Mouse (Mus musculus) testis, adult 2 months (tissue): Measurements from ENCODE around the gene Rims4. TPM values are rescaled to one million over a fixed set of nuclear protein-coding genes. Genes with fewer than 3 reads are reported as not detected.

ENCODE experiments used
- H3K27ac ChIP-seq: fragments of 200-500 bp; 2 replicates; pipeline ENCODE4 v1.5.1; 2012; ENCODE audit warnings: low read depth, low read length; ENCODE audit not compliant: control insufficient read depth, insufficient read depth
- H3K27me3 ChIP-seq: fragments of 200-500 bp; 2 replicates; pipeline ENCODE4 v1.6.1; 2012; ENCODE audit warnings: mild to moderate bottlenecking, low read length, moderate library complexity; ENCODE audit not compliant: control insufficient read depth, insufficient read depth
- H3K36me3 ChIP-seq: fragments of 200-500 bp; 2 replicates; pipeline ENCODE4 v1.6.1; 2012; ENCODE audit warnings: mild to moderate bottlenecking, low read length; ENCODE audit not compliant: control insufficient read depth, insufficient read depth
- H3K4me1 ChIP-seq: fragments of 200-500 bp; 2 replicates; pipeline ENCODE4 v1.6.1; 2012; ENCODE audit warnings: low read length; ENCODE audit not compliant: control insufficient read depth, insufficient read depth
- H3K4me3 ChIP-seq: fragments of 200-500 bp; 2 replicates; pipeline ENCODE4 v1.5.1; 2012; ENCODE audit warnings: low read depth, mild to moderate bottlenecking, low read length, moderate library complexity, mixed read lengths; ENCODE audit not compliant: control insufficient read depth
- CTCF ChIP-seq: fragments of 200-500 bp; IDR thresholded peaks from 2 replicates; pipeline ENCODE4 v1.5.1; 2012; ENCODE audit warnings: low read depth, mild to moderate bottlenecking, inconsistent platforms, low read length, moderate library complexity; ENCODE audit not compliant: control insufficient read depth, insufficient read depth, insufficient replicate concordance
- POLR2A ChIP-seq: fragments of 200-500 bp; IDR thresholded peaks from 2 replicates; pipeline ENCODE4 v1.6.1; 2012; ENCODE audit warnings: low read depth, mild to moderate bottlenecking, inconsistent platforms, low read length, moderate library complexity; ENCODE audit not compliant: control insufficient read depth
- polyA plus RNA-seq: library from polyadenylated mRNA; depleted of rRNA; stranded (reverse); fragments of >200 nt; gene quantifications from 2 replicates; pipeline ENCODE4 v1.2.3, GENCODE M21; 2012; rRNA removed

Gene Rims4
- 1.1 and 1.5 TPM in 2 replicates for polyA plus RNA-seq

DNA sequence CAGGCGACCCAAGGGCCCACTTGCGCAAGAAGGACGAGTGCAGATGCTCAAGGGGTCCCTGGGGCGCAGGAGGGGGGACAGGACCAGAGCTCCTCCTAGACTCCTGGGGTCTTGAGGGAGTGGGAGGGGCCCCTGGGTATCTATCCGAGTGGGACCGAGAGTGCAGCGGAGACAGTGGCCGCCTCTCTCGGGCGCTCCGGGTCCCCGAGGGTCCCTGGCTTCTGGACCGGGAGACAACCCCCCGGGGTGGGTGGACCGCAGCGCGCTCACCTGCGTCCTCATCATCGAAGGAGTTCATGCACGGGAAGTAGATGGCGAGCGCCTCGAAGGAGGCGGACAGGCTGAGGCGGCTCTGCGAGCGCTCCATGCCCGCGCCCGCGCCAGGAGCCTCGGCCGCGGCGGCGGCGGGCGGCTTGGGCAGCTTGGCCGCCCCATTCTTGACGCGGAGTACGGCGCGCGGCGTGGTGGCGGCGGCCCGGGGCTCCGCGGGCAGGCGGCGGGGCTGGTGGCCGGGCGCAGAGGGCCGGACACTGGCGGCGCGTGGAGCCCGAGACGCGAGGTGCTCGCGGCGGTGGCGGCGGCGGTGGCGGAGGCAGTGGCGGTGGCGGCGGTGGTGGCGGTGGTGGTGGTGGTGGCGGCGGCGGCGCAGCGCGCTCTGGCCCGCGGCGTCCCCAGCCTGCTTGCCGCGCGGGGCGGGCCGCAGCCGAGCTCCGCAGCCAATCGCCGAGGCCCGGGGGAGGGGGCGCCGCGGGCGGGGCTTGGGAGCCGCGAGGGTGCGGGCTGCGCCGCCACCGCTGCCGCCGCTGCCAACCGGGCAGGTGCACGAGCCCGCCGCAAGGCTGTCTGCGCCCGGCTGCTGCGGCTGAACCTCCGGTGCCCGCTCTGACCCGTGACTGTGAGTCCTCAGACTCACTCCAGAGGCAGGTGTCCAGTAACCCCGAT lies at the start of gene Rims4:
TSS of gene Rims4 (minus strand) at position 367 of the 942 bp plus-strand sequence.
- H3K27ac ChIP-seq: no peak within 1 kb of the TSS
- no peaks in the 10 kb centered on the region; the same call in 1 of the 2 replicates for H3K27me3 ChIP-seq
- H3K4me1 ChIP-seq: peaks cover 17% of the 10 kb centered on the region
- H3K4me3 ChIP-seq: peak within 1 kb of the TSS; percentile 76
- no peaks in the 10 kb centered on the region for H3K36me3 ChIP-seq
- no peak for TF ChIP-seq POLR2A
- no peak for TF ChIP-seq CTCF

DNA sequence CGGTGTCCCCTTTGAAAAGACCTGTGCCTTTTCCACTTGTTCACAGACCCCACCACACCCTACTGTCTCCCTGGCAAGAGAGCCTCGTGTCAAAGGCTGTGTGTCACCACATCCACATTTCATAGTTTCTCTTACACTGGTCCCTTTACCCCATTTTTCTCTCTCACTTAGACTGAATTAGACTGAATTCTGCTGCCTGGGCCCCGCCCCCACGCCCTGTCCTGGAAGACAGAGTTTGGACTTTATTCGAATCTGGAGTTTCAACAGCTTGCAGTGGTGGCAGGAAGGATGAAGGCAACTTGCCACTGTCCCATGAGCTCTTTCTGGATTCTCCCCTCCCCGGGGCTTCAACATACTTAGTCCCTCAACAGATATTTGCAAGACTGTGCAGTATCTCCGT lies 47.2 kb upstream of the Rims4 start:
- TF ChIP-seq POLR2A: no peak
- no peak for TF ChIP-seq CTCF
- peak overlapping the region; percentile 57 for H3K27ac ChIP-seq
- peaks cover 4% of the 10 kb centered on the region for H3K4me1 ChIP-seq
- H3K36me3 ChIP-seq: no peaks in the 10 kb centered on the region
- H3K27me3 ChIP-seq: no peaks in the 10 kb centered on the region
- H3K4me3 ChIP-seq: no peak overlapping the region

DNA sequence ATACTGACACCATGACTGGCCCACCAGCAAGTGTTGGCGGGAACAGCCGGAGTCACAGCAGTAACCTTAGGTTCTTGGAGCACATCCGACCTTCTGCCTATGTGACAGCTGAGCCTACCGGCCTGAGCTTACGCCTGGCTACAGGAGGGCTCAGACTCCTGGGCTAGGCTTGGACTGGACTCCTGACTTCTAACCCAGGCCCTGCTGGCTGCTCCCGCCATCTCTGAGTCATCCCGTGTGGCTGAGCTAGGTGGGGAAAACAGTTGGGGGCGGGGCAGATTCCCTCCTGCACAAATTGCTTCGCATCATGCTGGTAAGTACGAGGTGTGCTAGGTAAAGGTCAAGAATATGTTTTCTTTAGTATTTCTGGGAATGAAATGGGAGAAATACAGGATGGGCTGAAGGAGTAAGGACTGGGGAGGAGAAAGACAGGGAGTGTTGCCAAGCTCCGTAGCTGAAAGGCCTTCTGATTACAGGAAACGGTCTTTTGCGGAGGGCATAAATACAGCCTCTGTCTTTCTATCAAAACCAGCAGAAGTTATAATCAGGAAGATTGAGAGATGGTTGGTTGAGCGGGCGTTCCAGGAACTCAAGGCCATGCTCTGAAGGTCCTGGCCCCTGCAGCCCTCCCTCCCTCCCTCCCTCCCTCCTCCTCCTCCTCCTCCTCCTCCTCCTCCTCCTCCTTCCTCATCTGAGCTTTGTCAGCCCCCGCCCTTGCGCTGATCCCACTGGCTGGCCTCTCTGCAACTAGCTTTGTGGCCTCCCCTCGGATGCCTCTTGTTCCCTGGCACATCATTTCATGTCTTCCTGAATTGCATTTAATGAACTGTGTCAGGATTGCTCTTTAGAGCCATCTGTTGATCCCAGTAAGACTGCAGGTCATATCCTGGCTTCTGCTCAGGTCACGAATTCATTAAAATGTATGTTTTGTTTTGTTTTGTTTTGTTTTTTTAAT lies 46.4 kb upstream of the Rims4 start:
- no peak overlapping the region for H3K4me3 ChIP-seq
- no peaks in the 10 kb centered on the region for H3K27me3 ChIP-seq
- peak overlapping the region; percentile 49 for H3K27ac ChIP-seq
- no peaks in the 10 kb centered on the region for H3K36me3 ChIP-seq
- TF ChIP-seq CTCF (no peak), POLR2A (no peak)
- H3K4me1 ChIP-seq: peaks cover 4% of the 10 kb centered on the region

DNA sequence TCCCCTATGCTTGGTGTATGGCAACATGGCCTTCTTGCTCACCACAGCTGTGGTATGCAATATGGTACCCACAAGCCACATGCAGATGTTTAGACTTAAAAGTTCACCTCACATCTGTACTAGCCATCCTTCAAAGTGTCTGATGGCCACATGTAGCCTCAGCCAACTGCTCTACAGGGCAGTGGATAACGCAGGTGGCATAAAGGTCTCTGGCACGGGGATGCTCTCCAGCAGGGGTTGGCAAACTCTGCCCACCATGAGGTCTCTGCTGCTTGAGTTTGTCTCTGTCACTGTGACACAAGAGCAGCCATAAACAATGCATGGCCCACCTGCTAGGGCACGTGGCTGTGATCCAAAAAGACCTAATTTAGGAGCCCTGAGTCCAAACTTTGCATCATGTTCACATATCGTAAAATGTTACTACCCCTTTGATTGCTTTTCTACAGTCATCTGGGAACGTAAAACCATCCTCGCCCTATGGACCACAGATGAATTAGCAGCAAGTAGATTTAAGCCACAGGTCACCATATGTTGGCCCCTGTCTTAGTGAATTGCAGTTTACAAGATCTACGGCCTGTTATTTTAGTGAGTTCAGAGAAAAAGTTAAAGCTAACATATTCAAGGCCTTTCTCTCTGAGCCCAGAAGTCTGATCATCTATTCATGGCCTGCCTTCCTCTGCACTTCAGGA lies 35.3 kb upstream of the Rims4 start:
- TF ChIP-seq POLR2A (no peak), CTCF (no peak)
- Histone ChIP-seq H3K4me3 (no peak overlapping the region), H3K36me3 (no peaks in the 10 kb centered on the region), H3K27ac (no peak overlapping the region), H3K4me1 (no peaks in the 10 kb centered on the region), H3K27me3 (no peaks in the 10 kb centered on the region)

DNA sequence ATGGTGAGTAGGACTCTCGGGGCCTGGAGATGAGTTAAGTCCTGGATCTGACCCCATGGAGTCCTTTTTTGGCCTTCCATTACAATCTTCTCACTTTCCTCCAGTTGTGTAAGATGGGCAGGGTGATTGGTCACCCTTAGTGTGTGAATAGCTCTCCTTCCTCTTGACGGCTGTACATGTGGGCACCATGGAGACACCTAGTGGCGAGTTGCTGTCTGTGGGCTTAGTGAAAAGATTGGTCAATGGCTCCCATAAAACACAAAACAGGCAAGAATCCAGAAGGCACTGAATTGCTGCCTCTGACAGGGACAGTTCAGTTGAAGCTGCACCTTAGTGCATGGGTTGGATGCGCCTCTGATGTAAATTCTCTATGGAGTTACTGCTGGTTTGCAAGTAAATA lies 33.3 kb upstream of the Rims4 start:
- no peak overlapping the region for H3K27ac ChIP-seq

DNA sequence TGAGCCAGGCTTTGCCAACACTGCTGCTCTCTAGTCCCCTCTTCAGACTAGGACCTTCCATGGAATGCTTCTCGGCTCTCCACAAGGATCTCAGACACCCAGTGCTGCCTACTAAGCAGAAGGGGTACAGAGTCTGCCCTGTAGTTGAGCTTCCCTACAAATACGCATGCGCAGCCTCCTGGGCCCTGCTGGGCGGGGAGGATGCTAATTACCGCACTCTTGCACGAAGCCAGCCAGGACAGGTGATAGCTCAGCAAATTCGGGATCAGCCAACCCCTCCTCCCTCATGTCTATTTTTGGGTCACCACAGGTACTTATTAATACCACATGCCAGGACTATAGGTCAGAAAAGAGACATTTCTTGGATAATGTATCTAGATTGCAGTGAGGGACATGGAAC lies 29.5 kb upstream of the Rims4 start:
- Histone ChIP-seq H3K27me3 (no peaks in the 10 kb centered on the region), H3K4me1 (peaks cover 3% of the 10 kb centered on the region), H3K4me3 (no peak overlapping the region), H3K36me3 (no peaks in the 10 kb centered on the region), H3K27ac (no peak overlapping the region)
- TF ChIP-seq CTCF (no peak), POLR2A (no peak)

More for the DNA sequence above, 33.3 kb upstream of the Rims4 start:
- Histone ChIP-seq H3K4me3 (no peak overlapping the region), H3K27me3 (no peaks in the 10 kb centered on the region), H3K36me3 (no peaks in the 10 kb centered on the region), H3K4me1 (peaks cover 3% of the 10 kb centered on the region)
- TF ChIP-seq CTCF: peak; percentile 53; the same call in 1 of the 2 replicates
- TF ChIP-seq POLR2A: no peak

DNA sequence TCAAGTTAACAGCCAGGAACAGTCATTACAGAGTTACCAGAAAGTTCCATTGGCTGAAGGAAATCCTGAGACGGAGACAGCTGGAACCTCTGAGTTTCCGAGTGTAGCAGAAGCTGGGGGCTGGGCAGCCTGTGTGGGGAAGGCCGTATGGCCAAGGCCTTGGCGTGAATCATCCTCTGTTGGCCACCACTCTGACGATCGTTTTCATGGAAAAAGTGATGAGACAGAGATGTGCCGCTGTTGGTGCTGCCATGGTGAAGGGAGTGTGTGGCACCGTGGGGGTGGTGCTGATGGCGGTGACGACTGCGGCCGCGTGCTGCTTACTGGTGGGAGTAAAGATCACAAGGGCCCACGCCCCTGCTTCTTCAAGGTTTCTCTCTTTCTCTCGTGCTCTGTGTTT lies 27.7 kb upstream of the Rims4 start:
- no peak for TF ChIP-seq POLR2A
- TF ChIP-seq CTCF: no peak
- Histone ChIP-seq H3K4me1 (peaks cover 3% of the 10 kb centered on the region), H3K27me3 (no peaks in the 10 kb centered on the region), H3K4me3 (no peak overlapping the region), H3K36me3 (no peaks in the 10 kb centered on the region), H3K27ac (no peak overlapping the region)
